Mouse (Mus musculus) embryonic facial prominence, embryonic 11.5 days (tissue): Measurements from ENCODE around the gene Rnf214. TPM values are rescaled to one million over a fixed set of nuclear protein-coding genes. Genes with fewer than 3 reads are reported as not detected.

Experiments used
- ATAC-seq: fragments of 200-750 bp; cut with Nextera tagmentation; replicated peaks from 2 replicates; pipeline ENCODE4 v1.8.0; 2017; ENCODE audit warnings: low read depth; ENCODE audit not compliant: insufficient number of reproducible peaks, low FRiP score, low TSS enrichment
- DNase-seq: peaks from one replicate; pipeline ENCODE4 v3.0.0-alpha.2; 2015; ENCODE audit warnings: low spot score
- H3K27ac ChIP-seq: fragments of 300-500 bp; sonication (generic); replicated peaks from 2 replicates; pipeline ENCODE4 v1.5.1; 2014; ENCODE audit warnings: mild to moderate bottlenecking, low read depth, low read length, control low read depth
- H3K27me3 ChIP-seq: fragments of 300-500 bp; sonication (generic); 2 replicates; pipeline ENCODE4 v1.6.1; 2014; ENCODE audit warnings: mild to moderate bottlenecking, low read length, moderate library complexity, mixed read lengths; ENCODE audit not compliant: control insufficient read depth, insufficient read depth
- H3K36me3 ChIP-seq: fragments of 300-500 bp; sonication (generic); replicated peaks from 2 replicates; pipeline ENCODE4 v1.6.1; 2014; ENCODE audit warnings: low read depth, mild to moderate bottlenecking, low read length, moderate library complexity, mixed read lengths; ENCODE audit not compliant: control insufficient read depth, insufficient read depth
- H3K4me1 ChIP-seq: fragments of 300-500 bp; sonication (generic); 2 replicates; pipeline ENCODE4 v1.6.1; 2014; ENCODE audit warnings: low read length, mixed read lengths; ENCODE audit not compliant: control insufficient read depth, insufficient read depth
- H3K4me2 ChIP-seq: fragments of 300-500 bp; sonication (generic); 2 replicates; pipeline ENCODE4 v1.6.1; 2014; ENCODE audit warnings: low read depth, mild to moderate bottlenecking, control low read depth, low read length, moderate library complexity
- H3K4me3 ChIP-seq: fragments of 300-500 bp; sonication (generic); 2 replicates; pipeline ENCODE4 v1.5.1; 2014; ENCODE audit warnings: low read depth, low read length, control low read depth
- H3K9ac ChIP-seq: fragments of 300-500 bp; sonication (generic); replicated peaks from 2 replicates; pipeline ENCODE4 v1.6.1; 2014; ENCODE audit warnings: mild to moderate bottlenecking, control low read depth, low read length
- H3K9me3 ChIP-seq: fragments of 300-500 bp; sonication (generic); replicated peaks from 2 replicates; pipeline ENCODE4 v1.6.1; 2016; ENCODE audit warnings: mild to moderate bottlenecking, low read length, inconsistent platforms, mixed read lengths; ENCODE audit not compliant: control insufficient read depth
- WGBS: fragments of 180-500 bp; shearing (Covaris S2); extraction: QIAGEN DNeasy Blood & Tissue Kit; methylation state at CpG from one replicate; pipeline ENCODE4 v1.1.7; 2014; 5-methylcytosine and 5-hydroxymethylcytosine counted together
- polyA plus RNA-seq: library from polyadenylated mRNA; unstranded; fragments of >200 nt; fragmentation: Nextera tagmentation; extraction: Ambion mirVana; gene quantifications from 2 replicates; pipeline ENCODE4 v1.2.1, GENCODE M21; 2014

Gene Rnf214
- polyA plus RNA-seq, 1 experiment from 2014 or later, result 53.1 TPM

GRCm38 (mm10) chr9:45905196-45905595, 1.5 kb downstream of the Rnf214 start:
- Histone ChIP-seq H3K36me3 (peaks cover 4% of the 10 kb centered on the region), H3K4me3 (peak overlapping the region; percentile 96), H3K27me3 (no peaks in the 10 kb centered on the region), H3K9ac (no peak overlapping the region), H3K9me3 (no peaks in the 10 kb centered on the region), H3K4me1 (no peaks in the 10 kb centered on the region; the same call in 1 of the 2 replicates), H3K27ac (no peak overlapping the region), H3K4me2 (peak overlapping the region; percentile 75; the same call in 1 of the 2 replicates)
- WGBS, result 57% methylated on average over 4 of the region's 4 CpGs
- ATAC-seq (no peak), DNase-seq (peak; percentile 0)

DNA sequence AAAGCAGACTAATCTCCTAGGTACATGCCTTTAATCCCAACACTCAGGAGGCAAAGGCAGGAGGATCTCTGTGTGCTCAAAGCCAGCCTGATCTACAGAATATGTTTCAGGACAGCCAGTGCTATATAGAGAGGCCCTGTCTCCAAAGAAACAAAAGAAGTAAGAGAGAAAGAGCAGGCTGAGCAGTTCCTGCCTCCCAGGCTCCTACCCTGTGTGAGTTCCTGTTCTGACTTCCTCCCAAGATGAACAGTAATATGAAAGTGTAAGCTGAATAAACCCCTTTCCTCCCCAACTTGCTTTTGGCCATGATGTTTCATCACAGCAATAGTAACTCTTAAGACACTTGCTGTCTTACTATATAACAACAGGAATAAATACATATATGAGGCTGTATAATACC, 13.0 kb downstream of the Rnf214 start:
- no peaks in the 10 kb centered on the region for H3K27me3 ChIP-seq
- no peak overlapping the region for H3K27ac ChIP-seq
- H3K9ac ChIP-seq, result no peak overlapping the region
- no peaks in the 10 kb centered on the region for H3K9me3 ChIP-seq
- no peaks in the 10 kb centered on the region for H3K4me1 ChIP-seq
- DNase-seq (no peak), ATAC-seq (no peak)
- peaks cover 5% of the 10 kb centered on the region for H3K36me3 ChIP-seq
- H3K4me3 ChIP-seq, result no peak overlapping the region
- H3K4me2 ChIP-seq, result no peak overlapping the region

DNA sequence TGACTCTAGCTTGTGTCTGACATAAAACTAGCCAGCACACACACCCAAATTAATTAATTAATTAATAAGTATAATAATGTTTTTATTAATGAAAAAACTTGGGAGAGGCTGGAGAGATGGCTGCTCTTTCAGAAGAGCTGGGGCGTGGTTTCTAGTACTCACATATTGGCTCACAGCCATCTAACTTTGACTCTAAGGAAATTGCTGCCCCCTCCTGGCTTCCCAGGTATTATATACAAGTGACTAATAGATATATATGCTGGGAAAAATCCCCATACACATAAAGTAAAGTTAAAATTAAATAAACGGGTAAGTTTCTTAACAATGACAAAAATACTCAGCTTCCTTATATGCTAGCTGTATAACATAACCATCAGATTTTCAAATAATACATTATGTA, 28.8 kb downstream of the Rnf214 start:
- Histone ChIP-seq H3K27ac (no peak overlapping the region), H3K4me2 (no peak overlapping the region), H3K9ac (no peak overlapping the region), H3K9me3 (no peaks in the 10 kb centered on the region), H3K4me1 (no peaks in the 10 kb centered on the region), H3K36me3 (peaks cover 2% of the 10 kb centered on the region), H3K4me3 (no peak overlapping the region), H3K27me3 (no peaks in the 10 kb centered on the region)
- WGBS, result 86% methylated on average over 2 of the region's 2 CpGs
- ATAC-seq (no peak), DNase-seq (peak; percentile 41)

GRCm38 (mm10) chr9:45870265-45870664, 36.4 kb downstream of the Rnf214 start:
- no peaks in the 10 kb centered on the region for H3K4me1 ChIP-seq
- peaks cover 10% of the 10 kb centered on the region; the same call in 1 of the 2 replicates for H3K36me3 ChIP-seq

DNA sequence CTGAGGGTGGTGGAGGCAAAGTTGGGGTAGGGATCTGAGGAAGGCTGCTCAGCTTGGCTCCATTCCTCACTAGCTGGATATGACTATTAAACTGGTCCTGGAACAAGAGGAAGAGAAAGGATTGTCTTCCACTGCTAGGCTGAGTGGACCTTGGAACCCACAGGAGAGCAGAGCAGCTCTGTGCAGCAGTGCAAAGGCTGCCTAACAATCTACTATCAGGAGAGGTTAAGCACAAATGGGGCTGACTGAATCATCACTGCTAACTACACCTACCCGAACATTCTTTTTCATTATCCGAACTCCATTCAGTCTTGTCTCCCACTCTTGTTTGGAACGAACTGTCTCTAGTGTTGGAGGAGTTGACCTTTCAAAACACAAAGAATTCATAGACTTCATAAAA, 37.5 kb downstream of the Rnf214 start:
- 93% methylated on average over 3 of the region's 3 CpGs for WGBS
- Histone ChIP-seq H3K36me3 (peaks cover 12% of the 10 kb centered on the region), H3K27me3 (no peaks in the 10 kb centered on the region), H3K4me2 (no peak overlapping the region), H3K9ac (no peak overlapping the region), H3K4me1 (no peaks in the 10 kb centered on the region), H3K4me3 (no peak overlapping the region), H3K27ac (no peak overlapping the region), H3K9me3 (no peaks in the 10 kb centered on the region)
- no peak for DNase-seq
- ATAC-seq, result no peak

More at GRCm38 (mm10) chr9:45870265-45870664, 36.4 kb downstream of the Rnf214 start:
- no peak for DNase-seq
- Histone ChIP-seq H3K27ac (no peak overlapping the region), H3K27me3 (no peaks in the 10 kb centered on the region), H3K4me3 (no peak overlapping the region), H3K9me3 (no peaks in the 10 kb centered on the region), H3K9ac (no peak overlapping the region), H3K4me2 (no peak overlapping the region)
- ATAC-seq, result no peak
- WGBS, result 96% methylated on average over 3 of the region's 3 CpGs

DNA sequence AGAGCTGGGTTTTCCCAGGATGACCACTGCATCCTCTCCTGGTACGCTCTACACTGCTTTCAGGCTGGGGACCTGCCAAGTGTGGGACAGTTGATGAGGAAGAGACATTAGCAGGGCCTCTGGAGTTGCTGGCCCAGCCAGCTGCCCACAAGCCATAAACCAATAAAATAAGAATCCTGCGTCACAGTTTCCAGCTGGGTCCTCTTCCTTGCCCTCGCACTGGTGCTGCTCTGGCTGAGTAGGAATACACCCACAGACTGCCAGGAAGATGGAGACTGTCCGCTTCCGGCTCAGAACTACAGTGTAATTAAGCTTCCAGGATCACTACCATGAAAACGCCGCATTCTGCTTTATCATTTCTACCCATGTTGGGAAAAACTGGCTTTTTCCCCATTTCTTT, 44.9 kb downstream of the Rnf214 start:
- H3K4me1 ChIP-seq, result no peaks in the 10 kb centered on the region
- no peak for ATAC-seq
- H3K9me3 ChIP-seq, result no peaks in the 10 kb centered on the region
- peaks cover 30% of the 10 kb centered on the region for H3K36me3 ChIP-seq
- H3K27ac ChIP-seq, result no peak overlapping the region
- H3K4me3 ChIP-seq, result no peak overlapping the region
- H3K9ac ChIP-seq, result no peak overlapping the region
- no peak overlapping the region for H3K4me2 ChIP-seq
- no peaks in the 10 kb centered on the region for H3K27me3 ChIP-seq
- DNase-seq, result no peak
- WGBS, result 88% methylated on average over 7 of the region's 7 CpGs

- no peak overlapping the region for H3K4me3 ChIP-seq
- H3K27ac ChIP-seq, result no peak overlapping the region
- H3K27me3 ChIP-seq, result no peaks in the 10 kb centered on the region
- WGBS, result 94% methylated on average over 10 of the region's 10 CpGs
- DNase-seq (no peak), ATAC-seq (no peak)
- no peak overlapping the region for H3K9ac ChIP-seq
- H3K4me1 ChIP-seq, result no peaks in the 10 kb centered on the region
- H3K4me2 ChIP-seq, result no peak overlapping the region
- H3K9me3 ChIP-seq, result no peaks in the 10 kb centered on the region
- H3K36me3 ChIP-seq, result peaks cover 22% of the 10 kb centered on the region
Observed at GRCm38 (mm10) chr9:45859364-45859763, 47.3 kb downstream of the Rnf214 start.

GRCm38 (mm10) chr9:45854136-45854535, 52.6 kb downstream of the Rnf214 start:
- no peak overlapping the region for H3K27ac ChIP-seq
- no peak overlapping the region for H3K4me3 ChIP-seq
- no peaks in the 10 kb centered on the region for H3K4me1 ChIP-seq
- H3K4me2 ChIP-seq, result no peak overlapping the region
- peaks cover 9% of the 10 kb centered on the region for H3K36me3 ChIP-seq
- no peak for ATAC-seq
- H3K27me3 ChIP-seq, result no peaks in the 10 kb centered on the region
- no peak overlapping the region for H3K9ac ChIP-seq
- H3K9me3 ChIP-seq, result no peaks in the 10 kb centered on the region
- WGBS, result 60% methylated on average over 1 of the region's 1 CpGs
- DNase-seq, result no peak
